Mouse (Mus musculus) neural tube, embryonic 10.5 days (tissue): Measurements from ENCODE around the gene Gm19426.
A peak's percentile ranks its signal among the peaks of the same experiment; 100 is the strongest.
"Not testable (repeated sequence)": the region's sequence is repeated elsewhere in the genome, so short reads cannot be mapped to it uniquely, and the experiment has no call there.

Experiments used
- DNase-seq: peaks from one replicate; pipeline ENCODE4 v3.0.0-alpha.2; 2017; ENCODE audit warnings: low spot score; ENCODE audit errors: extremely low spot score

The Gm19426 gene

DNA sequence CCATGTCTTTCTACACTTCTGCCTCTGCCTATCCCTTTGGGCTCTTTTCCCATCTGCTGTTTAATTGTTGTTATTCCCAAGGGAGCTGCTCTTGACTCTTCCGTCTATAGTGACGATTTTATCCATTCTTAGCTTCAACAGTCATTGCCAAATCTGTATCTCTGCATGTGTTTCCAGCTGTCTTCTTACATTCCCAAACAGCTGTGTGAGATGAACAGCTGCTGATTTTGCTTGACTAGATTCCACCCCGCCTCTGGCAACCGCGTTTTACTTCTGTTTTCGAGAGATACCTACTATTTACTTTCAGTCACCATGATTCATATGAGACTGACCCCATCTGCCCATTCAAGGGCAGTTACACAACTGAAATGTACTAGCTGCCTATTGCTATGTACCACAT is 6.7 kb upstream of the Gm19426 start:
- DNase-seq, result no peak

DNA sequence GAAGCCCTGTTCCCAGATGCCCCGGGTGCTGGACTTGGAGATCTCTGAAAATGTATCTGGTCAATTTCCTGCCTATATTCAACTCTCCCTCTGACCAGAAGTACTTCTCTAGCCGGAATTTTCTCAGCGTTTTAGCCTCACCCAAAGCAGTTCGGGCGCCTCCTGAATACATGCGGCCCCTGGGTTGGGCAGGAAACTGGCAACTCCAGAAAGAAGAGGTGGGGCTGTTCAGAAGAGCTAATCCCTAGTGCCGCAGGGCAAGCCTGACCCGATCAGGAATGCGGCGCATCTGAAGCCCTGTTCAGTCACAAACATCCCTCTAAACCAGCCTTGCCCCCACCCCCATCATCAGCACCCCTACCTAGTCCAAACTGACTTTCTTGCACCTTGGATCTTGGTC is 671 bp upstream of the Gm19426 start:
- no peak for DNase-seq

DNA sequence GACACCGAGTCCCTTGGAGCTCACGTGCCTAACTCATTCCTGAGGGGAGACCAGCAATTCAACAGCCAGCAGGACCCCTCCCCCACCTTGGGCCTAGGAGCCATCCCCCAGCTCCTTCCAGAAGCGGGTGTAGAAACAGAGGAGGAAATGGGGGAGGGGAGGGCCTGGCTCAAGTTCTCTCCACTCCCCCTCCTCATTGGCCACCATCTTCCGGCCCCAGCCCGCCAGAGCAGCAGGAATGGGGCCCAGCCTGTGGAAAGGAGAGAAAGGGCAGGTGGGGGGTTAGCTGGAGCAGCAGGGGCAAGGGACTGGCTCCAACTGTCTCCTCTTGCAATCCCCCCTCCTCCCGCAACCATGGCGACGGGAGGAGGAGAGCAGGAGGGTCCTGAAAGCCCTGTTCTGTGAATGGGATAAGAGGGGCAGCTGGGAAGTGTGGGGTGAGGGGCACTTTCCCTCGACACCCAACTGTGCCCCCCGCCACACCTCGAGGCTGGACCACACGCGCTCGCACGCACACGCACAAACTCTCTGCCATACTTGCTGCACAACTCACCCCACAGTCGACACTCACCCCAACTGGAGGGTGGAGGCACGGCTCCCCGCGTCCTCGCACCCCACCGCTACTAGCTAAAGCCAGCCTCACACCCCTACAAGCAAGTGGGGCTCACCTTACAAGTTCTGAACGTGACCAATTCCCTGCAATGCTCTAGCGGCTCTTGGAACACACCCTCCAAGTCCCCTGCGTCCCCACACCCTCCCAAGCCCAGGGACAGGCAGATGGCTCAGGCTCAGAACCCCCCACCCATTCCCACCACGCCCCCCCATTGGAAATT is 788 bp downstream of the Gm19426 start:
- peak; percentile 94 for DNase-seq

DNA sequence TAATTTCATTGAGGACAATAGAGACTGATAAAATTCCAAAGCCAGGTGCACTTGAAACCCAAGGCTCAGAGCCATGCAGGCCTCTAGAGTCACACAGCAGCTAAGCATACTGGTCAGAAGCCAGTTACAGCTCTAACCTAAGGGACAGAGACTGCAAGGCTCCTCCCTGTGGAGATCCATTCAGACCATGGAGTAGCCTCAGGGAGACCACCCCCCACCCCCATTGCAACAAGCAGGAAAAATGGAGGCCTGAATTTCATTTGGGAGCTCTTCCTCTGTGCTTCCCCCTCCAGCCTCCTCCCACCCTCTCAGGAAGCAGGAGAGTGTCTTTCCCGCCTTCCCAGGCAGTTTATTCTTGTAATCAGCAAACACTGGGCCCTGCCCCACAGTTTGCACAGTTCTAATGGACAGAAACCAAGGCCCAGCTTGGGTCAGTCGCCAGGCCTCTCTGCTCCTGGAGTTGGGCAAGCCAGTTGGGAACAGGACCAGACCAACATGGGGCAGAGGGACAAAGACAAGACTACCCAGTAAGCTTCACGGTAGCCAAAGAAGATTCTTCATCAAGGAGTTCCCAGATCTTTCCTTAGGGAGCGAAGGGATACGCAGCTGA is 1.5 kb downstream of the Gm19426 start:
- DNase-seq, result no peak

DNA sequence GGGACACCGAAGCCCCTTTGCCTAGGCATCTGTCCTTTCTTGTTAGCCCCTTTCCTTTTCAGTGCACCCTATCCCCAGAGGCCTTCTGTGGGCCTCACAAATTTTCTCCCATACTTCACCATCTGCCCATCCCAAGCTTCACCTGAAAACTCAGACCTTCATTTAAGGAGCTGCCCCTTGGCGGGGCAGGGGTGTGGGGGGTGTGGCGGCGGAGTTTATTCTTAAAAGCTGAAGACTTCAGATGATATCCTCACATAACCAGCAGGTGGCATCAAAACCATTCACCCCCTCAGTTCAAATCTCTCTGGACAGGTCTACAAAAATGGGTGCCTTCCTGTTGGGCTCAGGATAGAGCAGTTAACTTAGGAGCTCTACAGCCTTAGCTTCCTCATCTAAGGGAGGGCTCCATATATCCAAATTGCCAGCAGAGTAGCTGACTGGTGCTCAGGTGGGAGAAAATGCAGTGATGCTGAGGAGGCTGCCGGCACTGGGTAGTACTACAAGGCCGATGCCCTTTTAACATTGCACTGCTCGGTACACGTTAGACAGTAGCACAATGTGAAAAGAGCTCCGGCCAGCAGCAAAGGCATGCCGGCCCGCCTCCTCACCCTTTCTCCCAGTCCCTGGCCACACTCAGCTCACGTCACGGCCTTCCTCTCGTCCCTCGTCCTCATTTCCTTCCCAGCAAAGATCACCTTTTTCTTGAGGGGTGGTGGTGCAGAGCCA is 2.7 kb downstream of the Gm19426 start:
- DNase-seq, result peak; percentile 29

DNA sequence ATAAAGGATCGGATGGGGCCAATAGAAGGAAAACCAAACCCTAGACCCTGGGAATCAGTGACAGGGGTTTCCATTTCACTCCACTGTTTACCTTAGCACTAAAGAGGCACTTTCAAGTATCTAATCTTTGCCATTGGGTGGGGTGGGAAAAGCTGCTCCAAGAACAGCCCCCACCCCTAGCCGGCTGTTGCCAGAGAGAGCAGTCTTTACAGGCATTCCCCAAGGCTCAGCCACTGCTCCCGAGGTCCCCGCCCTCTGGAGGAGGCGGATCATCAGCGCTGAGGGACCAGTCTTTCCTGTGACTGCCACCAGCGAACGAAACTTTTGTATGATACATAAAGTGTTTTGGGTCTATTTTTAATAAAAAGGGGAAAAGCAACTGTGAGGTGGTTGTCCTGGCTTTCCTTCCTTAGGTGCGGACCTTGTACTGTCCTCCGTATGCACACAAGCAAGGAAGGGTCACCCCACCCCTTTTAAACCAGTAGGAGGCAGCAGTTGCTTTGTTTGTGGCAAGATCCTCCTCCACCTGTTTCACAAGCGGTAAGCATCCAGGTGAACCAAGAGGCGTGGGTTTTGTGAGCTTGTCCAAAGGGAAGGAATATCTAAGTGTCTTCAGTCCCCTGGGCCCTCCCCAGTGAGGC is 5.1 kb downstream of the Gm19426 start:
- DNase-seq, result peak; percentile 72

DNA sequence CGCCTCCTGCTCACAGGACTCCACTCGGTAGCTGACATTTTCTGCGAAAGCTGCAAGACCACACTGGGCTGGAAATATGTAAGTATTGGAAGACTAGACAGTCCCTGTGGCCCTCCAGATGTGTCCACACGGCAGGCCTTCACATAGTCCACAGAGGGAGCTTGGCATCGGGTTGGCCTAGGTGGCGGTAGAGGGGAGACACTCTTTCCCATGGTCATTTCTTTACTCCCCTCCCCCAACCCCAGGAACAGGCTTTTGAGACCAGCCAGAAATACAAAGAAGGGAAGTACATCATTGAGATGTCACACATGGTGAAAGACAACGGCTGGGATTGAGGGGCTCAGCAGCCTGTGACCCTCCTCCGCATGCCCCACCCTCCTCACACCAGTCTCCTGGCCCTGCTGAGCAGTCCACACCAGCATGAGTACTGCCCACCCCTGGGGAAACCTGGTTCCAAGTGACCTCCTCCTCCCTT is 6.0 kb downstream of the Gm19426 start:
- peak; percentile 72 for DNase-seq

DNA sequence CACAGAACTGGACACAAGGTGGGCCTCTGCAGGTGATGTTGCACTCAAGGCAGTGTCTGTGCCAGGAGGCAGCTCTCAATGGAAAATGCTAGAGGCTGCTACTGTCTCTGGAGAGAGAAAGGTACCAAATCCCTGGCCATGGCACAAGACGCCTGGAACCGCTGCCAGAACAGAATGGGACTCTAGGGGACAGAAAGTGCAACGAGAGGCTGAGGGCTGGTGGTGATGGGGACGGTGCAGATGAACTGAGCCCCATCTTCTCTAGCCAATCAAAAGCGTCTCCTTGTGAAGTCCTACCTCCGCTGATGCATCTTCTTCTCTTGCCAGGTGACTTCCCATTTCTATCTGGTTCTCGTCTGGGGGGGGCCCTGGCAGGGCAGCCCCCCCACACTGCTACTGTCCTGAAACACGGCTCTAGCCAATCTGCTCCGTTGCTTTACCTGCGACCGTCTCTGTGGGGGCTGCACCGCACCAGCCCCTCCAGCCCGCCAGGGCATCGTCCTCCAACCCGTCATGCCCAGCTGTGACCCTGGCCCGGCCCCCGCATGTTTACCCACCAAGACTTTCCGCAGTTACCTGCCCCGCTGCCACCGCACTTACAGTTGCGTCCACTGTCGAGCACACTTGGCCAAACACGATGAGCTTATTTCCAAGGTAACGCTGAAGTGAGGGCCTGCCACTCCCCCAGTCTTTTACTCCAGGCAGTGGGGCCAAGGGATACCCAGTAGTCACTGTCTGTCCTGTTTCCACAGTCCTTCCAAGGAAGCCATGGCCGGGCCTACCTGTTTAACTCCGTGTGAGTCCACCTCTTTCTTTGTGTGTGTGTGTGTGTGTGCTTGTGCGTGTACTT is 6.9 kb downstream of the Gm19426 start:
- DNase-seq, result peak; percentile 58

DNA sequence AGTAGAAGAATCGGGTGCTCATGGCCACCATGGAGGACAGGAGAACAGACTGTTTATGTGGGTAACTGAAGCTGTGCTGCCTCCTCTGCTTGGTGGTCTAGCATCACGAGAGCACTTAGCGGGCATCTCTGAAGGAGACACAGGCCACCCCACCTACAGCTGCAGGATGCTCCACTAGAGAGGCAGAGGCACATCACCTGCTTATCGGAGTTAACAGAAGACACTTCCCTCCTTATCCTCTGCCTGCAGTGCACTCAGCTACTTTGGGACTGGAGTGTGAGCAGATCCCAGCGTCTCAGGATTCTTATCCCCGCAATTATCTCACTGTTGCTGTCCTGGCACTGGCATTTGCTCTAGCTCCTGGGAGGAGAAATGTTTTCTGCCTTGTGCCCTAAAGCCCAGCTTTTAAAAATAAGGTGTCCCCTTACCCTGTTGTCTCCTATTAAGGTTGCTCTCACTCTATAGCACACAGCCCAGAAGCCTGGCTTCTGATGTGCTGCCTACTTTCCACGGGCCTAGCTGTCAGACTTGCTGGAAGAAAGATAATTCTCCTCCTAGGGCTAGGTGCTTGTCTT is 8.0 kb downstream of the Gm19426 start:
- DNase-seq, result peak; percentile 47

DNA sequence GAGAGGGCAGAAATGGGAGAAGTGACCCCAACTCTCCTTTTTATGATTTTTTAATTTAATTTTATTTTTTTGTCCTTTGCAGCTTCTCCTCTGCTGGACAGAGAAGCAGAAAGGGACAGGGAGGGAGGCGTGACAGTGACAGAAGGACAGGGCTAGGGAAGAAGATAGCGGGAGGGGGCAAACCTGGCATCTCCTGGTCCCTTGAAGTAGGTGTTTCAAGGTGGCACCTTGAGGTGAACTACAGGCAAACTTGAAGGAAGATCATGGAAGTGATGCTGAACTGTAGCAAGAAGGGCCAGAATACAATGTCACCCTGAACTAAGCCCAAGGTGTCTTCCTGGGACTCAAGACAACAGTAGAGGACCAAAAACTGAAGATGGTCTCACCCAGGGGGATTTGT is 8.5 kb downstream of the Gm19426 start:
- no peak for DNase-seq

DNA sequence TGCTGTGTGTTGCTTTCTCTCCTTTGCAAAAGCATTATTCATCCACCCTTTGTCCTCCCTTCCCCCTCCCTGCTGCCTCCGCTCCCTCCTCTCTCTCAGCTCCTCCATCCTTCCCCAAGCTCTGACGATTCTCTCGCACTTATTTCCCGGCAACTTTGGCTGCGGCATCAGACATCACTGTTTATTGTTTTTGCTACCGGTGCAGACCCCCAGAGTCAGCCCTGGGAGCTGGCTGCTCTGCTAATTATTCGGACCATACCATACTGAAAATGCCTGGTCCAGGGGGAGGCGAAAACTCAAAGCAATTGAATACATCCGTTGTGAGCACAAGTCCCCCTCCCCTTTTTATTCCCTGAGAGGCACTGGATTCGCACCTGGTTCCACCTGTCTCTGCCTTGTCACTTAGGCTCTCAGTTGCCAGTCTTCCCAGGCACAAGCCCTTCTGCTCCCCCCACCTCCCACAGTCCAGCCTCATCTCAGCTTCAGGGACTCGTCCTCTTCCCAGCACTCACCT is 9.0 kb downstream of the Gm19426 start:
- DNase-seq, result peak; percentile 67

DNA sequence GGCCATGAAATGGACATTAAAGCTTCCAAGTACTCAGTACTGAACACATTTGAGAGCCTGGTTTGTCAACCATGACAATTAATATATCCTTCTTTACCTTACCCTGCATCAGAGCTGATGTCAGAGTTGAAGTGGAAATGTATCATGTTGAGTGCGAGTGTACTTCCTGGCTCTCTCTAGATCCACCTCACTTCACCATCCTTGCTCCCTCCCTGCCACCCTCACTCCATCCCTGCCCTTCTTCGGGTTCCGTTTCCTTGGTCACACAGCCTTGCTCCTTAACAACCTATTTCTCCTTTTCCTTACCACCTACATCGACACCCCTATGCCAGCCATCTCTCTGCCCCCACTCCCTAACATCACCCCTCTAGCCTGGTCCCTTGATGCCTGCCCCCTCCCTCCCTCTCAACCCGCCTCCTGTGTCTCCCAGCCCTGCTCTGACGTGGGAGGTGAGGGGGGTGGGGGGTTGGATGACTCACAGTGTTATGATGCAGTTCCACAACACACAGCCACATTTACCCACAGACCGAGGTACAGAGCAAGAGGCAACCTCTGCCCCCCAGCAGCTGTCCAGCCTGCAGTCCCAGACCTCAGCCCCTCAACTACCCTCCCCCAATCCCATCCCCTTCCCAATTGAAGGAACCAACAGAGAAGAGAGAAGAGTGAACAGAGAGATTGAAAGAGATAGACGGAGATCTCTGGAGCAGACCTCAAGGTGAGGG is 9.7 kb downstream of the Gm19426 start, which contains the start of gene Ypel4:
Ypel4 (plus strand) TSS at position 480 of the 722 bp plus-strand sequence.
- peak; percentile 54 for DNase-seq

DNA sequence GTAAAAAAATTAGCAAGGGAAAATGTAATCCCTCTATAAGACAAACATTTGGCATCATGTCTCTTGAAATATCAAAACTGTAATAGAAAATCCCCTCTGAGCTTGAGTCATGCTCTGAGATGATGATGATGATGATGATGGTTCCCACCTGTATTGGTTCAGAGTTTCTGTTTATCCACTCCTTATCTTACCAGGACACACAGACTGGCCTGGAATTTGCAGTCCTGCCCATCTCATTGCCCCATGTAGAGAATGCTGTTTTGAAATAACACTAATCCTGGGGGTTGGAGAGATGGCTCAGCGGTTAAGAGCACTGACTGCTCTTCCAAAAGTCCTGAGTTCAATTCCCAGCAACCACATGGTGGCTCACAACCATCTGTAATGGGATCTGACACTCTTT is 11.1 kb downstream of the Gm19426 start:
- no peak for DNase-seq

DNA sequence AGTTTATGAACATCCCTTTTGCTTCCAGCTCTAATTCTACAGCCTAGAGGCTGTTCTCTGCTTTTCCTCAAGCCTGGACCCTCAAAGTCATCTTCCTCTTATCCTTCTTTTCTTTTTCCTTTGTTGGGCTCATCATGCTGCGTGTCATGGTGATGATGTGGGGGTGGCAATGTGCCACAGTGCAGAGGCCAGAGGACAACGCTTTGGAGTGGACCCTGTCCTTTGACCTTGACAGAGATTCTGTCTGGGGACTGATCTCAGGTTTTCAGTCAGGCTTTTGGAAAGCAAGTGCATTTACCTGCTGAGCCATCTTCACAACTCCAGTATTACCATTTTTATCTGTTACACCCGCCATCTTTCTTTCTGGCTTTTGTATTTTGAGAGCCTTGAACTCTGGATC is 12.2 kb downstream of the Gm19426 start:
- DNase-seq, result no peak

DNA sequence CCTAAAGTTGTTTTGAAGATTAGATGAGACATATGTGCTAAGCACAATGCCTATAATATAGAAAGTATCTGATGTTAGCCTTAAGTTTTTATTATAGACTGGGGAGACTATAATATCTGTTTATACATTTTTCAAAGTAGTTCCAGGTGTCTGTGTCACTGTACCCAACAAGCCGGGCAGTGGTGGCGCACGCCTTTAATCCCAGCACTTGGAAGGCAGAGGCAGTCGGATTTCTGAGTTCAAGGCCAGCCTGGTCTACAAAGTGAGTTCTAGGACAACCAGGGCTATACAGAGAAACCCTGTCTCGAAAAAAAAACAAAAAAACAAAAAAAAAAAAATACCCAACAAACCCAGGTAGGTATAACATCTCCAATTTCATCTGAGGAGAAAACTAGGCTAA is 15.3 kb downstream of the Gm19426 start:
- not testable (repeated sequence) for DNase-seq

DNA sequence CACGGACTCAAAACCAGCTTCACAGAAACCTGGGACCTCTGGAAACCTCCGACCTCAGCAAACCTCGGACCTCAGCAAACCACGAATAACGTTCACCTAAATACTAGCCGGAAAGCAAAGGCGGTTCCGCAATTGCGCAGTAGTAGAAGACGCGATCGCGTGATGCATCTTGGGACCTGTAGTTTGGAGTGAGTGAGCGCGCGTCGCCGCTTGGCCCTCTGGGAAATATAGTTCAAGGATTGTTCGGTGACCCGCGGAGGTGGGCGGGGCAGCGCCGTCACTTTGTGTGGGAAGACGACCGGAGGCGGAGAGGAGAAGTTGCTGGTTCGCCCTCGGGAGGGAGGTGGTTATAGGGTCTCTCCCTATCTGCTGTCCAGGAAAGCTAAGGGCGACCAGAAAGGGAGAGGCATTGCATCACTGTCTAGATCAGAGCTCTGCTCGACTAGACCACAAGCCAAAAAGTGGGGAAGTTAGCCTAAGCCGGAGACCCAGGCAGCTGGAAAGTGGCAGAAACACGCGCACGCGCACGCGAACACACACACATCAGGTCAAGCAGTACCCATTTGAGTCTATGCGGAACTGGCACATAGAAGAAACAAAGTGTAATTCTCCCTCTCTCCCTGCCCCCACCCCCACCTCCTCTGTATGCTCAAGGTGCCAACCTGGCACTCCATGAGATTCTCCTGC is 16.1 kb downstream of the Gm19426 start, which contains the start of gene Clp1:
Clp1 (minus strand) TSS at position 179 of the 687 bp plus-strand sequence.
- peak; percentile 95 for DNase-seq

DNA sequence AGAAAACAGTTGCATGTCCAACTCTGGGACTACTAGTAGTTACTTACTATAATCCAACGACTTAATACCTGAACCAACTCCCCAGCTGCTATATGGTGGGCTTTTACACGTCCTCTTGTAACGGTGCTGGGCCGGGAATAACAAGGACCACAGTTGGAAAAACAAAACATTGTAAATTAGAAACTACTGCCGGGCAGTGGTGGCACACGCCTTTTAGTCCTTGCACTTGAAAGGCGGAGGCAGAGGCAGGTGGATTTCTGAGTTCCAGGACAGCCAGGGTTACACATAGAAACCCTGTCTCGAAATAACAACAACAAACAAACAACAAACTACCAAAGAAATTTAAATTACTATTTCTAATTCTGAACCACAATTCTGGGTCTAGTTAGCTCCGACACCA is 16.7 kb downstream of the Gm19426 start:
- no peak for DNase-seq

DNA sequence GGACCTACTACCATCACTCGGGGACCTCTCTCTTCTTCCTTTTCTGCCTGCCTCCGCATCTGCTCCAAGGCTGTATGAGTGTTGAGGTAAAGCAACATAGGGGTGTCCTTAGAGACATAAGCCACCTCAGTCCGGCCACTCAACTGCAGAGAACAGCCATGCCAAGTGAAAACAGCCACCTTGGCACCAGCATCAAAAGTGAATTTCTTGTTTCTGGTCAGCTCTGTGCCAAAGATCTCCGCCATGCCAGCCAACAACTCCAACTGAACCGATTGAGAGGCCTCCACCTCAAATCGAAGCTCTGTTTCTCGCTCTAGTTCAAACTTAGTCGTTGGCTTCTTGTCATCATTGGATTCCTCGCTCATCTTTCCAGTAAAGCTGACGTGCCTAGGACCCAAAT is 17.7 kb downstream of the Gm19426 start:
- no peak for DNase-seq

DNA sequence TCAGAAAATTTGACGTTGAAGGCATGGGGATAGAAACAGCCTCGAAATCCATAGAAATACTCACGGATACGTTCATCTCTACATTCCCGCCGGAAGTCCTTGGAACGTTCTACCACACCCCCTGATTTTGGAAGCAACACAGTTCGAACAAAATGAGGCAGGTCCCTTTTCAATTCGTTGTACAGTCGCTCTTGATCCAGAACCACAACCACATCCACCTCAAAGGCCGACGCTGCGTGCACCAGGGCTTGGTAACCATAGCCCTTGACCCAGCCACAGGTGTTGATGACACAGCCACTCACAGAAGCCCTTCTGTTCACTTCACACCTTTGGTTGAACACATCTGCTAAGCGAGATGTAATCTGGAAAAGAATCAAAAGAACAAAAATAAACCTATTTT is 19.6 kb downstream of the Gm19426 start:
- no peak for DNase-seq
